Comparison of ENCODE assay signal across 8 mouse cellular contexts in genomic region chr11:98959437-98960312, GRCm38 (mm10). TPM values are rescaled to one million over a fixed set of nuclear protein-coding genes. Genes with fewer than 3 reads are reported as not detected.
DNase-seq lines count a peak whose midpoint lies in the region; ATAC-seq and TF ChIP-seq lines count a peak whose summit lies in the region.

No protein-coding gene starts in this region.

- peak overlapping the region; percentile 10; the same call in 1 of the 2 replicates for H3K9ac ChIP-seq in CH12.LX (ENCODE audit: insufficient read depth, low read depth)
- peak overlapping the region; percentile 72 for H3K9ac ChIP-seq in embryonic facial prominence, embryonic 13.5 days
- H3K9ac ChIP-seq in heart, embryonic 12.5 days = peak overlapping the region; percentile 88
- H3K9ac ChIP-seq in kidney, embryonic 15.5 days = peak overlapping the region; percentile 59

- TF ChIP-seq POLR2A in CH12.LX (IDR thresholded peaks at IDR 0.05; ENCODE audit: low read depth, low read length) = peak; percentile 44; the same call in 1 of the 2 replicates

- TF ChIP-seq CTCF in CH12.LX (conservative IDR thresholded peaks at IDR 0.05 in 1 of 2, IDR thresholded peaks at IDR 0.05 in 1 of 2; ENCODE audit: low read depth in 2 of 2, low read length in 2 of 2) = no peak

- DNase-seq in CH12.LX (ENCODE audit: extremely low read depth) = peak; percentile 51
- DNase-seq in lung, postnatal 25 days (ENCODE audit: low spot score) = peak; percentile 95
- peak; percentile 72 for DNase-seq in retina, embryonic 14.5 days (ENCODE audit: low spot score)
- DNase-seq in layer of hippocampus, adult 9-10 months (ENCODE audit: low spot score) = no peak

- no peaks in the 10 kb centered on the region for H3K9me3 ChIP-seq in CH12.LX (replicated peaks; ENCODE audit: low read length)
- no peaks in the 10 kb centered on the region for H3K9me3 ChIP-seq in embryonic facial prominence, embryonic 13.5 days
- no peaks in the 10 kb centered on the region for H3K9me3 ChIP-seq in heart, embryonic 12.5 days (replicated peaks)
- H3K9me3 ChIP-seq in kidney, embryonic 15.5 days (replicated peaks) = no peaks in the 10 kb centered on the region

- TF ChIP-seq EP300 in CH12.LX (IDR thresholded peaks at IDR 0.05; ENCODE audit: low read length) = no peak

- peak overlapping the region; percentile 59 for H3K4me2 ChIP-seq in CH12.LX (ENCODE audit: insufficient read depth, low read depth, poor library complexity, severe bottlenecking)
- H3K4me2 ChIP-seq in embryonic facial prominence, embryonic 13.5 days = peak overlapping the region; percentile 96
- peak overlapping the region; percentile 100 for H3K4me2 ChIP-seq in heart, embryonic 12.5 days
- H3K4me2 ChIP-seq in kidney, embryonic 15.5 days = peak overlapping the region; percentile 97

- TF ChIP-seq RAD21 in CH12.LX (IDR thresholded peaks at IDR 0.05; ENCODE audit: low read depth, low read length) = no peak

- H3K36me3 ChIP-seq in CH12.LX (replicated peaks in 1 of 2; ENCODE audit: control insufficient read depth in 1 of 2, insufficient read depth in 1 of 2, low read length in 1 of 2) = peaks cover 10 to 38% of the 10 kb centered on the region in 2 experiments
- peaks cover 27% of the 10 kb centered on the region for H3K36me3 ChIP-seq in embryonic facial prominence, embryonic 13.5 days
- peaks cover 17% of the 10 kb centered on the region for H3K36me3 ChIP-seq in heart, embryonic 12.5 days
- peaks cover 16% of the 10 kb centered on the region for H3K36me3 ChIP-seq in kidney, embryonic 15.5 days

- dilution Hi-C loops in CH12.LX (cut with MboI; ENCODE audit: extremely low pct_ligation_motif_present, extremely low pct_unique_long_range_greater_than_20kb, low sequenced_read_pairs) = no loop called here

- H3K79me2 ChIP-seq in CH12.LX (replicated peaks; ENCODE audit: control insufficient read depth, extremely low read depth, insufficient read depth, poor library complexity, severe bottlenecking) = 0 out of 2 replicates have a peak, but pooled peaks cover 3% of the 10 kb centered on the region

- peak overlapping the region; percentile 24 to 54 (median 25) for H3K4me3 ChIP-seq in CH12.LX (replicated peaks in 1 of 3; ENCODE audit: low read depth in 2 of 3, low read length in 2 of 3, poor library complexity in 1 of 3)
- H3K4me3 ChIP-seq in embryonic facial prominence, embryonic 13.5 days = peak overlapping the region; percentile 58
- H3K4me3 ChIP-seq in heart, embryonic 12.5 days = peak overlapping the region; percentile 77
- peak overlapping the region; percentile 68 for H3K4me3 ChIP-seq in kidney, embryonic 15.5 days (replicated peaks)

- peaks cover 33 to 58% of the 10 kb centered on the region in 2 experiments for H3K4me1 ChIP-seq in CH12.LX (ENCODE audit: control insufficient read depth in 1 of 2, insufficient read depth in 2 of 2)
- H3K4me1 ChIP-seq in embryonic facial prominence, embryonic 13.5 days = peaks cover 76% of the 10 kb centered on the region
- H3K4me1 ChIP-seq in heart, embryonic 12.5 days (replicated peaks) = peaks cover 80% of the 10 kb centered on the region
- peaks cover 79% of the 10 kb centered on the region for H3K4me1 ChIP-seq in kidney, embryonic 15.5 days

- no peaks in the 10 kb centered on the region for H3K27me3 ChIP-seq in CH12.LX (replicated peaks)
- H3K27me3 ChIP-seq in embryonic facial prominence, embryonic 13.5 days = no peaks in the 10 kb centered on the region
- H3K27me3 ChIP-seq in heart, embryonic 12.5 days (replicated peaks) = no peaks in the 10 kb centered on the region
- H3K27me3 ChIP-seq in kidney, embryonic 15.5 days = no peaks in the 10 kb centered on the region

- peak overlapping the region; percentile 3; the same call in 1 of the 2 replicates for H3K27ac ChIP-seq in CH12.LX (ENCODE audit: insufficient read depth, low read depth)
- peak overlapping the region; percentile 69 for H3K27ac ChIP-seq in embryonic facial prominence, embryonic 13.5 days
- H3K27ac ChIP-seq in heart, embryonic 12.5 days (ENCODE audit: poor library complexity, severe bottlenecking) = peak overlapping the region; percentile 83
- H3K27ac ChIP-seq in kidney, embryonic 15.5 days = peak overlapping the region; percentile 89

- peak; percentile 85 for ATAC-seq in activated CD4-positive, CD25-positive, alpha-beta regulatory T cell, adult 4 months
- ATAC-seq in embryonic facial prominence, embryonic 13.5 days (ENCODE audit: insufficient number of reproducible peaks, insufficient read depth, low FRiP score, low TSS enrichment, low read depth) = no peak
- ATAC-seq in heart, embryonic 12.5 days (ENCODE audit: insufficient number of reproducible peaks, low FRiP score) = peak; percentile 51; the same call in 1 of the 2 replicates
- ATAC-seq in kidney, embryonic 15.5 days (replicated peaks; ENCODE audit: low FRiP score) = peak; percentile 27

- in situ Hi-C loops in CH12.LX (cut with MboI; ENCODE audit: low pct_ligation_motif_present, low pct_unique_long_range_greater_than_20kb, low sequenced_read_pairs) = no loop called here

- under 1% methylated on average over 43 of the region's 43 CpGs for WGBS in embryonic facial prominence, embryonic 13.5 days
- WGBS in heart, embryonic 12.5 days = under 1% methylated on average over 43 of the region's 43 CpGs
- under 1% methylated on average over 39 of the region's 43 CpGs for WGBS in kidney, embryonic 15.5 days

TF ChIP-seq in CH12.LX, 34 proteins besides CTCF, POLR2A, EP300 and RAD21:
- no peak for TF ChIP-seq POLR2AphosphoS2 (IDR thresholded peaks at IDR 0.05; ENCODE audit: low read depth, low read length)
- peak; percentile 64 for TF ChIP-seq BHLHE40 (IDR thresholded peaks at IDR 0.05; ENCODE audit: low read depth, low read length)
- peak; percentile 52 for TF ChIP-seq HCFC1 (IDR thresholded peaks at IDR 0.05; ENCODE audit: low read depth, low read length)
- peak; percentile 71 for TF ChIP-seq ETS1 (conservative IDR thresholded peaks at IDR 0.05; ENCODE audit: low read depth, low read length)
- TF ChIP-seq MAX (IDR thresholded peaks at IDR 0.05; ENCODE audit: low read length) = peak; percentile 31; the same call in 1 of the 2 replicates
- 0 out of 2 replicates have a peak, but pooled peaks have one; percentile 53 for TF ChIP-seq TBP (conservative IDR thresholded peaks at IDR 0.05; ENCODE audit: low read depth, low read length)
- peak; percentile 48; the same call in 1 of the 2 replicates for TF ChIP-seq MXI1 (IDR thresholded peaks at IDR 0.05; ENCODE audit: low read depth, low read length)
- TF ChIP-seq SIN3A (IDR thresholded peaks at IDR 0.05; ENCODE audit: low read length) = peak; percentile 68; the same call in 1 of the 2 replicates
- no peak for TF ChIP-seq USF2 (conservative IDR thresholded peaks at IDR 0.05; ENCODE audit: low read depth, low read length)

RNA-seq across cellular contexts. Expression of gene Gjd3, which starts 23.1 kb away (rescaled TPM):
- 0.47 and 0.50 TPM in 2 replicates for total RNA-seq in CH12.LX (2012; rRNA removed)
- total RNA-seq in CH12.LX (2014; rRNA removed) = not detected in 2 replicates
- polyA plus RNA-seq in CH12.LX (2012; ENCODE audit: insufficient read length, low read depth) = not detected in 2 replicates
- under 1 TPM in 1 of 2 experiments, not detected in 1; 0.41 TPM for polyA plus RNA-seq in activated CD4-positive, CD25-positive, alpha-beta regulatory T cell, adult 4 months (2017; shearing (Covaris generic))
- polyA plus RNA-seq in embryonic facial prominence, embryonic 13.5 days (2015; fragmentation: Nextera tagmentation; extraction: Ambion mirVana) = 0.34 and 0.44 TPM in 2 replicates
- 3.5 and 3.9 TPM in 2 replicates for polyA plus RNA-seq in heart, embryonic 12.5 days (2016; fragmentation: Nextera tagmentation; extraction: Ambion mirVana)
- polyA plus RNA-seq in kidney, embryonic 15.5 days (2015; fragmentation: Nextera tagmentation; extraction: Ambion mirVana) = 0.48 and 0.51 TPM in 2 replicates

RNA-seq across cellular contexts. Expression of gene Rara, which starts 32.1 kb away (rescaled TPM):
- 11.1 and 12.1 TPM in 2 replicates for total RNA-seq in CH12.LX (2012; rRNA removed)
- total RNA-seq in CH12.LX (2014; rRNA removed) = 2.7 and 4.5 TPM in 2 replicates
- polyA plus RNA-seq in CH12.LX (2012; ENCODE audit: insufficient read length, low read depth) = 12.4 and 13.7 TPM in 2 replicates
- polyA plus RNA-seq in activated CD4-positive, CD25-positive, alpha-beta regulatory T cell, adult 4 months (2017; shearing (Covaris generic)) = 10 to 100 TPM in 1 of 2 experiments, 1 to 10 TPM in 1; 9.0 to 13.7 TPM
- 39.4 and 44.7 TPM in 2 replicates for polyA plus RNA-seq in embryonic facial prominence, embryonic 13.5 days (2015; fragmentation: Nextera tagmentation; extraction: Ambion mirVana)
- 33.8 and 35.1 TPM in 2 replicates for polyA plus RNA-seq in heart, embryonic 12.5 days (2016; fragmentation: Nextera tagmentation; extraction: Ambion mirVana)
- polyA plus RNA-seq in kidney, embryonic 15.5 days (2015; fragmentation: Nextera tagmentation; extraction: Ambion mirVana) = 29.3 and 32.1 TPM in 2 replicates

RNA-seq across cellular contexts. Expression of gene Cdc6, which starts 52.1 kb away (rescaled TPM):
- total RNA-seq in CH12.LX (2012; rRNA removed) (47.4 and 78.9 TPM in 2 replicates), CH12.LX (2014; rRNA removed) (93.7 and 99.3 TPM in 2 replicates)
- 81.3 and 91.9 TPM in 2 replicates for polyA plus RNA-seq in CH12.LX (2012; ENCODE audit: insufficient read length, low read depth)
- polyA plus RNA-seq in activated CD4-positive, CD25-positive, alpha-beta regulatory T cell, adult 4 months (2017; shearing (Covaris generic)) = 10 to 100 TPM; 10.1 to 17.7 TPM
- 26.9 and 31.5 TPM in 2 replicates for polyA plus RNA-seq in embryonic facial prominence, embryonic 13.5 days (2015; fragmentation: Nextera tagmentation; extraction: Ambion mirVana)
- polyA plus RNA-seq in heart, embryonic 12.5 days (2016; fragmentation: Nextera tagmentation; extraction: Ambion mirVana) = 27.0 and 27.7 TPM in 2 replicates
- polyA plus RNA-seq in kidney, embryonic 15.5 days (2015; fragmentation: Nextera tagmentation; extraction: Ambion mirVana) = 36.3 and 39.1 TPM in 2 replicates

Comparison
In these comparisons a context has a peak if more than half of its experiments do, and no peak if none do; other contexts are left out.
1. H3K27ac ChIP-seq: peak in every context shown above with its lines; median percentile 89 in kidney, embryonic 15.5 days; 83 in heart, embryonic 12.5 days; 69 in embryonic facial prominence, embryonic 13.5 days; 3 in CH12.LX.
2. H3K4me3 ChIP-seq: peak in every context shown above with its lines; median percentile 77 in heart, embryonic 12.5 days; 68 in kidney, embryonic 15.5 days; 58 in embryonic facial prominence, embryonic 13.5 days; 25 in CH12.LX.
3. H3K9ac ChIP-seq: peak in every context shown above with its lines; median percentile 88 in heart, embryonic 12.5 days; 72 in embryonic facial prominence, embryonic 13.5 days; 59 in kidney, embryonic 15.5 days; 10 in CH12.LX.